Mouse (Mus musculus) WW6 (cell line): ENCODE data around the gene Adamts18.

Experiments
- DNase-seq: peaks from one replicate; pipeline ENCODE4 v3.0.0-alpha.2; 2013; ENCODE audit warnings: low read depth, low spot score

Adamts18 gene

GRCm38 (mm10) chr8:113848653-113849135, at the start of gene Adamts18:
TSS of gene Adamts18 (minus strand) at chr8:113848738.
- DNase-seq, result peak; percentile 48

- no peak for DNase-seq
Measured at GRCm38 (mm10) chr8:113896446-113896845, 47.9 kb upstream of the Adamts18 start.

- DNase-seq, result no peak
Measured at GRCm38 (mm10) chr8:113891376-113891775, 42.8 kb upstream of the Adamts18 start.

DNA sequence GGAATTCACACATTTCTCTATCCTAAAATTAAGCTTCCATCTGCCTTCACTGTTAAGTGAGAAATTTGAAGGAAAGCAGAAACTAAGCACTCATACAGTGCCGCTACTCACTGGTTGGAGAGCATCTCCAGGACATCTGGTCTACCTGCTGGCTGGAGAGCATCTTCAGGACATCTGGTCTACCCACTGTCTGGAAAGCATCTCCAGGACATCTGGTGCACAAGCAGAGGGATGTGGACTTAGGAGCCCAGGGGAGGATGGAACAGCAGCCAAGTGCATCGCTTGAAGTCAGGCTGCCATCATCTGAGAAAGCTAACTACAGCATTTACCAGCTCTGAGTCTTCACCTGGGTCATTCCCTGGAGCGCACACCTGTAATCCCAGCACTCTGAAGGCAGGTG, 38.0 kb upstream of the Adamts18 start:
- DNase-seq, result no peak

DNA sequence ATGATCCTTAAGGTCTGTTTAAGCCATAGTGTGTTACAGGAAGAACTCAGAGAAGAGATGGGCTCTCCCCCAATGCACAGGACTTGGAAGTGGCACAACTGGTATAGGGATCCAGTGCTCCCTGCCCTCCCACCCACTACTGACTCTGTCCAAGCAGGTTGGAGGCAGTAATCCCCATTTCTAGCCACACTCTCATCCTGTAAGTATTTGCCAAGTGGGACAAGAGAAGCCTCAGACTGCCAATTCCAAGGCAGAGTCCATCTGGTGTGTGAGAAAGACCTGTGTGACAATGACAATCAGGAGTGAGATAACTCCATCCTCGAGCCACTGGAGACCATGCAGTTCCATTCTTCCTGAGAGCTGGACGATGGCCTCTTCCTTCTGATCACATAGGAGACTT, 36.6 kb upstream of the Adamts18 start:
- DNase-seq, result no peak

DNA sequence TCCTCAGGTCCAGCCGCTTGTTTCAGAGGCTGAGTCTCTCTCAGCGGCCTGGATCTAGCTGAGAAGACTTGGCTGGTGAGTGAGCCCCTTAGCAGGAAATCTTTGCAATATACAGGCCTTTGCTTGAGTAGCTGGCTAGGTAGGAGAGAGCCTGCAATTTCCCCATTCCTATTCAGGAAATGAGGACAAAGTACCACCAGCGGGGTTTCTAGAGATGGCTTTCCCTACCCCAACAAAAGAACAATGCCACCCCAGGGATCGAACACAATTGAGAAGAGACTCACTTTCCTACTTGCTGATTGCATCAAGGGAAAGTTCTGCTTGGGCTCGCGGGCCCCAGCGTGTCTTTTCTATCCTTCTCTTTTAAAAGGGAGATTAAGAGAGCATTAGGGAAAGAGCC, 35.5 kb upstream of the Adamts18 start:
- DNase-seq, result peak; percentile 49

DNA sequence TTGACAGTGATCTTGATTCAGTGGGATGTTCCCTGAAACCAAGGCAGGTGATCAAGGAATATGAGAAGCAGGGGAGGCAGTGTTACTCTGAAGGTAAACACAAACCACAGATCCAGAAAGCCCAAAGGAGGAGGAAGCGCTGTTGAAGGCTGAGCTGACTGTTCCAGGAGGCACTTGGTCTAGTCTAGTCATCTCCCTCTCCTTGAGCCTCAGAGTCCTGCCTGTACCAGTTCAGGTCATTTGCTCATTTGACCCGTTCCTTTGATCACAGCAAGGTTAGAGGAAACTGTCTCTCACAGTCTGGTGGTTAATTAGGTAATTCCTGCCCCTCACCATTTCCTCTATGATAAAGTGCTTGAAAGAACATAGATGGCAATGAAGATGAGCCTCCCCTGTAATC, 34.0 kb upstream of the Adamts18 start:
- DNase-seq, result no peak

DNA sequence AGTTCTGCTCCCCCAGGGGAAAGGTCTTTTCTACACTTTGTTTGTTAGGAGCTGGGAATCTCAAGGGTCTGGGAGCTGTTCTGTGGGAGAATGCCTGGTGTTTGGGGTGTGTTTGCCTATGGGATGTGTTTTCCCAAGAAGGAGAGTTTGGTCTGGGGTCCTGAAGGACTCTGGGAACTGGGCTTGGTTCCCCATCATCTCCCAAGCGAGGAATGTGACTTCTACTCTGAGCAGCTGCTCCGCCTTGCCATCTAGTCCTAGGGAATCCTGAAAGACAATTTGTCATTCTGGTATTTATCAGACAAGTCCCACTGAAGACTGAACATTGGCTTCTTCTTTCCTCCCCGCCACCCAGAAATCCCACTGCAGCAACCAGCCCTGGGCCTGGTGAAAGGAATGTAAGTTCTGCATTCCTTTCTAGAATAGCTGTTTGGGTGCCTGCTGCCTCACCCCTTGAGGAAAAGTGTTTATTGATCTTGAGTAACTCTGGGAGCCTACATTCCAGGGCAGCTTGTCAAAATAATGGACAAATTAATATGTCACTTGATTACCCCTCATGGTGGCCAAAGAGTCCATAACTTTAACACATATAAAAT, 30.0 kb upstream of the Adamts18 start:
- no peak for DNase-seq

DNA sequence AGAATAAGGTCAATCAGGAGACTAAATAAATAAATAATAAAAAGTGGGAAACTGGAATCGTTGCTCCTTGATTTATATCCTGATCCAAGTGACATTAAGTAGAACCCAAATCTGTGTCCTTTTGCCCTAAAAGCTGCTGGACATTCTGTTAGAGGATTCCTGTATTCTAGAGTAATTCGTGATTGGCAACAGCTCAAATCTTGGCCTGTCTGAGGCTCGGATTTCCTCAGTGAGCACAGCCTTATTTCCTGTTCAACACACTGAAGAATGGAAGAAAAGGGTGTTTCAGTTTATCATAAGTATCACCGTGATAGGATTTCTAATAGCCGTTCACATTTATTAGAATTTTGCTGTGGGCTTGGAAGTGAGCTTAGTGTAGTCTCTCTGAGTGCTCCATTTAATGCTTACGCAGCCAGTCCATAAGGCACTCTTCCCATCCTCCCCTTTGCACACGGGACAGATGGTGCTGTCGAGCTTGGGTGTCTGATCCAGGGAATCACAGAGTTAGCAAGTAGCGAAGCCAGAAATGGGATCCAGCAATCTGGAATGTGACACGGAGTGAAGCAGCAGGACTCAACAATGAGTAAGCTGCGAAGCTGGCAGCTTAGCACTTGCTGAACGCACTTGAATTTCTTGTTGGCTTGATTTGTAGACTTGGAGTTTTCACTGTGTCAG, 25.0 kb upstream of the Adamts18 start:
- DNase-seq, result no peak

- DNase-seq, result no peak
Measured at GRCm38 (mm10) chr8:113872436-113872835, 23.9 kb upstream of the Adamts18 start.

DNA sequence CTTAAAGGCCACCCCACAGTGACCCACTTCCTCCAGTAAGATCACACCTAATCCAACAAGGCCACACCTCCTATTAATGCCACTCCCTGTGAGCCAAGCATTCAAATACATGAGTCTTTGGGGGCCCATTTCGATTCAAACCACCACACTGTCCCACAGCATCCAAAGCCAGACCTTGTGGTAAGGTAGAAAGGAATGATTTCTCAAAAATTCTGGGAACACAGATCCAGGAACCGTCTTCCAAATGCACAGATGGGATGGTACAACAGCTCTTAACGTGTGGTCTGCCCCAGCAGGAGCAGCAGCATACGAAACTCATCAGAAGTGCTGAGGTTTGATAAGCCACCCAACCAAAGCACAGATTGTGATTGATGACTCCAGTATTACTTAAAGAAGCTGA, 18.0 kb upstream of the Adamts18 start:
- no peak for DNase-seq

DNA sequence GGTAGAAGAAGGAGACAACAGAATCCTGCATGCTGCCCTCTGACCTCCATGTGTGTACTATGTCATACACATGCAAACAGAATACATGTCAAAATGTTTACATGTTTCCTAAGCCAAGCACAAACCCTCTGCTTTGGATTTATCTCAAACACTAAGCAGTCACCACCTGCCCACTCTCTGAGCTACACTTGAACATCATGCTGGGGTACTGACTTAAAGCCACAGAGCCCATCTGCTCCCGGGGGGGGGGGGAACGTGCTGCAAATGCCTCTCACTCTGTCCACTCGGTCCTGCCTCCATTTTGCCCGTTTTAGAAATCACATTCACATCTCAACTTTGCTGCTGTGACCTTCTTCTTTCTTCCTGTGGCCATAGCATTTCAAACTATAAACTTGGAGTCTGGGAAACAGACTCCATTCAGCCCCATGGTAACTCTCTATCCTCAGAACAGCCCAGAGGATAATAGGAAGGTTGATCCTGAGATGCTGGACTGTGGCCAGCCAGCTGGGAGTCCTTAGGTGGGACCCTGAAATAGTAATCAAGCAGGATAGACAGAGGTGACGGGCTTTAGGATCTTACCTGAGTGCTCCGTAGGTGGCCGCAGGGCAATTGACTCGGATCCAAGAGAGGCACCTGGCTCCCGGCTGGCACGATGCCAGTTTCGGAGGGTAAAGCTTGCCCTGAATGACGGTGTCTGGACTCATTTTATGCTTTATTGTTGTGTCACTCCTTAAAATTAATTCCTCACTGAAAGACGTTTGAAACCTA, 17.0 kb upstream of the Adamts18 start:
- DNase-seq, result no peak

GRCm38 (mm10) chr8:113859890-113860683, 11.5 kb upstream of the Adamts18 start:
- DNase-seq, result no peak

DNA sequence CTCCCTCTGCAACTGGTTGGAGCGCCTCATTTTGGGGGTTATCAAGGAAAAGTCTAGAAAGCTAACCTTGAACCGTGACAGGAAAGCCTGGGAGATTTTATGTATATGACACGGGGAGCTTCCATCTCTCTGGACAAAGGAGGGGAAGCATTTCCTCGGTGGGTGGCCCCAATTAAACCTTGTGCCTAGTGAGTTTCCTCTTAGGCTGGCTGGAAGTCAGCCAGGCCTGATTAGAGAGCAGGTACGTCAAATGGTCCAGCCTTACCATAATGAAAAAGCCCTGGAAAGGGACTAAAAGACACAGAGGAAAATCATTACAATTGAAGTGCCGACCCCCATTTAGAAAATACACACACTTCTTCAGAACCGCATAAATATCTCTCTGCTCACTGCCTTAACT, 10.3 kb upstream of the Adamts18 start:
- DNase-seq, result no peak

DNA sequence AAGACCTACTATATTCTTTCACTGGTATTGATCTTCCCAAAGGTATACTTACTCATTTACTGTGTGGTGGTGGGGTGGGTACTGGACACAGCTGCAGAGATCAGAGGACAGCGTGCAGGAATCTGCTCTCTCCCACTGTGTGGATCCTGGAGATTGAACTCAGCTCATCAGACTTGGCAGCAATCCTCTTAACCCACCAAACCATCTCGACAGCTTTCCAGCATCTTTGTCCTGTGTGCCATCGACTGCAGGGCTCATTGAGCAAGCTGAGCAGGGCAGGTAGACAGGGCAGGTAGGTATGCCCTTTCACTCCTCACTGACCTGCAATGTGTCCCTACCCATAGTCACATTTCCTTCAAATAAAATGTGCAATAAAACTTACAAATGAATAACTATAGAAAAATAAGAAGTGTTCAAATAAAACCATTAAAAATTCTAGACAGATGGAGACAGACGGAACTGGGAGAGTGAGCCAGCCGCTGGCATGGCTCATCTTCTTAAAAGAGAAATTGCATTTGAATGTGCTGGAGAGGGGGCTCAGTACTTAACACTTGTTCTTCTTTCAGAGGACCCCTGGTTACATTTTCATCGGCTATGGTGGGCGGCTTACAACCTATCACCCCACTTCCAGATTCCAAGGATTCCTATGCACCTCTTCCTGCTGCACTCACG, 6.2 kb upstream of the Adamts18 start:
- no peak for DNase-seq

GRCm38 (mm10) chr8:113853714-113854113, 5.2 kb upstream of the Adamts18 start:
- DNase-seq, result no peak

DNA sequence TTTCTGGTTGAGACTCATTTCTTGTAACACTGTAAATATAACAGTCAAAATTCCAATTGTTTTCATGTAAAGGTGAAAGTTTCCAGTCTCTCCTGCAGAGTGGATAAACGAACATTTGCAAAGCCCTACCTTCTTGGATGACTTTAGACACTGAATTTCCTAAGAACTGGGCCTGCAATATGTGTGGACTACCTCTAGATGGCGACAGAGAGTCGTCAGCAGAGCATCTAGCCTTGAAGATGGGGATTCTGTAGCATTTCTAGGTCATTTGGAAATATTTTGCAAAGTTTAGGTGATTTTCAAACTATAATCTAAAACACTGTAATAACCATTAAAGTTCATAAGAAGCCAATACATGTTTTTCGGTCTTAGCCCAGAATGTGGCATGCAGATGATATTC, 3.1 kb upstream of the Adamts18 start:
- no peak for DNase-seq

GRCm38 (mm10) chr8:113848081-113848652, 371 bp downstream of the Adamts18 start:
- DNase-seq, result no peak

DNA sequence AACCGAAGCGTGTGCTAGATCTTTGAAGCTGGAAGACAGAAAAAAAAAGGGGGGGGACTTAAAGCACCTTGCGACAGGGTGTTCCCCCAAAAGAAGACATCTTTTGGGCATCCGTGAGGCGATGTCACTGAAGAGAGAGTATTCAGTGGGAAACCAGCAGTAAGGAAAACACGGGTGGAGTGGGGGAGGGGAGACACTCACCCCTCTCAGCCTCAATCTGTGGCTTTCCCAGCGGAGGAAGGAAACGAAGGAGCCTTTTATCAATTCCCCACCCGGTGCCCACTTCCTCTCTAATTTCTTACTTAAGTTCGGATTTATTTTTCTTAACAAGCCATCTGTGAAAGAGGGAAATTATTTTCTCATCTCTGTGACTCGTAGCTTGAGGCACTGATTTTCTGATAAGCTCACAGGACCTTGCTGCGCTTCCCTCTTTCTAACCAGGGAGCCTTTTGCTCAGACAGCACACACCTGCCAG, 895 bp downstream of the Adamts18 start:
- no peak for DNase-seq

DNA sequence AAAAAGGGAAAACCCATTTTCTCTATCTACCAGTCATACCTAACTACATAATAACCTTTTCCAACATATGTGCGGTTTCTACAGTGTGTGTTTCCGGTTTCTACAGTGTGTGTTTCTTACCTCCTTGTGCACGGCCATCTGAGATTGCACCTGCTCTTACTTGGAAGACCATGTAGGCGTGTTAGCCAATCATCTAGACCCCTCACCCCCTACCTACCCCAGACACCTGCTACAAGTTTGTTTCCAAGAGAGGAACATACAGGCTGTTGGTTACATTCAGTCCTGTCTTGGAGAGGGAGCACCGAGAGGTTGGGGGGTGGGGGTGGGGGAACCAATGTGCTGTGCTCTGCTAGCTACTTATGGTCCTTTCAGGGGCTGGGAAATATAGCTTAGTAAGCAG, 1.9 kb downstream of the Adamts18 start:
- no peak for DNase-seq

- DNase-seq, result no peak
Measured at GRCm38 (mm10) chr8:113844801-113845301, 3.7 kb downstream of the Adamts18 start.
